Mouse (Mus musculus): ENCODE measurements around the gene Trim14.

- TF ChIP-seq CTCF (IDR thresholded peaks at IDR 0.05), result no peak
- TF ChIP-seq POLR2A (IDR thresholded peaks at IDR 0.05; ENCODE audit: insufficient read depth, low read depth, low read length), result no peak
- TF ChIP-seq EP300 (IDR thresholded peaks at IDR 0.05; ENCODE audit: insufficient read depth, low read depth, low read length), result no peak
Observed at GRCm38 (mm10) chr4:46523324-46523723, 12.6 kb downstream of the Trim14 start.

Measured in heart, adult 2 months (tissue).